Mouse (Mus musculus) brain, adult 2 months (tissue): Measurements from ENCODE around the gene Exoc6b.
A peak's percentile ranks its signal among the peaks of the same experiment; 100 is the strongest.

ENCODE experiments used
- DNase-seq: peaks from one replicate; pipeline ENCODE4 v3.0.0; 2011; ENCODE audit warnings: low read depth, low spot score

The Exoc6b gene

GRCm38 (mm10) chr6:84882663-84883517 lies 186.4 kb downstream of the Exoc6b start:
- no peak for DNase-seq

- no peak for DNase-seq
These were observed 193.4 kb downstream of the Exoc6b start for GRCm38 (mm10) chr6:84875869-84876268.

DNA sequence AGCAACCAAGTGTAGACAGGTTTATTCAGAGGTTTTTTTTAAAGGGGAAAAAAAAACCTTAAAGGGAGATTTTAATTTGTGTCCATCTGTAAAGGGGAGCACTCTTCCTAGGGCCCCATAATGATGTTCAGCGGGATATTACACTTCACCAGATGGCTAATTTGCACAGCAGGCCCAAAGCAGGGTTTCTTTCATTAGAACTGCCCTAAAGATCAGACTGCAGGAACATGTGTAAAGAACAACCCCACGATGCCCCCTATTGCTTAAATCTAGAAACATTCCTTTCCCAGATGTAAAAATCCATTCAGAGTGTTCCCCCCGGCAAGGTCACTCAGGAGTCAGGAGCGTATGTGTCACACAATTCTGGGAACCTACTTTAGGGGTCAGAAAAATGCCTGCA lies 202.2 kb downstream of the Exoc6b start:
- peak; percentile 38 for DNase-seq

- no peak for DNase-seq
These were observed 204.7 kb downstream of the Exoc6b start for GRCm38 (mm10) chr6:84864625-84865024.

DNA sequence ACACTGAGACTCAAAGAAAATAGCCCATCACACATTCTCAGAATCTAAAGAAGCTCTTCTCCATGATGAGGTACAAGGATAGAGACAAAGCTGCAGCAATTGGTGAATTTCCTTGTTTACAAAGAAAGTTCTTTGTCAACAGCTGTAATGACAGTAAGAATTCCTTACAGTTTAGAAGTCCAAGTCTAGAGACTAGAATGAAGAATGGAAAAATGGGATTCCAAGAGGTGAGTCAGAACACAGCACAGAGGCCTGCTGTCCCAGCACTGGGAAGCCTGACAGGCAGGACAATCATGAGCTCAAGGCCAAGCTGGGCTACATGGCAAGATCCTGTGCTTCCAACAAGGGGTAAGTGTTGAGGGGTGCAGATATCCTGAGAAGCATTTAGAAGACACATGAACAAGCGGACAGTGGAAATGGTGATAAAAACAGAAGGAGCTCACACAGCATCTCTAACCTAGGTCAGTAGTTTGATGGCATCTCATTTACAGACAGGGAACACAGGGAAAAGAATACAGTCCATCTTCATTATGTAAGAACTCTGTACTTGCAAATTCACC lies 205.4 kb downstream of the Exoc6b start:
- DNase-seq, result no peak

GRCm38 (mm10) chr6:84845665-84846064 lies 223.6 kb downstream of the Exoc6b start:
- peak; percentile 30 for DNase-seq

DNA sequence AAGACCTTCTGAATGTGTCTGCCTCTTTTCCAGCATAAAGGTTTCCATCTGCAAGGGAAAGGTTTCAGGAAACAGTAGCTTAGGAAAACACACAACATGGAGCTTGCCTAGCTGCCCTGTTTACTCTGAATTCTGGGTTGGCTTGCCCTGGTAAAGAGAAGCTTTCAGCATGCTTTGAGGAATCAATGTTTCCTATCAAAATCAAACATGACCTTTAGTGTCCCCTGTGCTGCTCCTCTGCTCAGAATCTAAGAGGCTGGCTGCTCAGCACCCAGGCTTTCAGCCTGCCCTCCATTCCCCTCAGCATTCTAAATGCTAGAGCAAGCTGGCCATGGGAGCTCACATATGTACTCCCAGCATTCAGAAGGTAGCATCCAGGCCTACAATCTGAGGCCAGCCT lies 228.2 kb downstream of the Exoc6b start:
- no peak for DNase-seq

DNA sequence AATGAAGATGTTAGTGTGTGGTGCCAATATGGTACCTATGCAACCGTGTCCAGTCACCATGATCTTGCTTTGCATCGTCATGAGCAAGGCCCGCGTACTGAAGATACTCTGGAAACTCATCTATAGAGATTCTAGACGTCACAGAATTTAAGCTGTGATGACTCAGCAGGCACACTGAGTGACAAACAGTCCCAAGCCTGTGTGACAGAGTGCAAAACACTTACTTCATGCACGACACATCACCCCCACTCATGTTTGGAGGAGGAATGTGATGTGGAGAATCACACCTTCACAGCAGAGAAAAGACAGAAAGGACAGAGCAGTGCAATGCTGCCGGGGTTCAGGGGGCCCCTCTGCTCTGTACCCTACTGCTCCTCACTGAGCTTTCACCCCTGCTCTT lies 261.8 kb downstream of the Exoc6b start:
- peak; percentile 42 for DNase-seq

- DNase-seq, result no peak
These were observed 263.1 kb downstream of the Exoc6b start for GRCm38 (mm10) chr6:84806132-84806730.

GRCm38 (mm10) chr6:84798736-84799135 lies 270.6 kb downstream of the Exoc6b start:
- no peak for DNase-seq

DNA sequence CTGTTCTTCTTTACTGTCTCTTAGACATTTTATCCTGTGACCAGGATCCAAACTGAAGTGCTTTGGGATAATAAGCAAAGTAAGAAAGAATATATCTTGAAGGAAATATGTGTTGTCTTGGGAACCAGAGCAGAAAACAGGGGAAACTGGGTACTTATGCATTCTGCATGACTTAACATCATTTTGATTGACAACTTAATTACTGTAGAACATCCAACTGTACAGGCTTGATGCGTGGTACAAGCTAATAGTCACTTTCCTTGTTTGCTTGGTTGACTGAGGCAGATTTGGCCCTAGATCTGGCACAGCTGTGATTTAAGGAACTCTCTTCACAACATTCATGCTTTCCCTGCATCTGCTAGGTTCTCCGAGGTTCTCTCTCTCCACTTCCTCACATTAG lies 285.3 kb downstream of the Exoc6b start:
- peak; percentile 40 for DNase-seq

- DNase-seq, result no peak
These were observed 289.3 kb downstream of the Exoc6b start for GRCm38 (mm10) chr6:84779987-84780386.

DNA sequence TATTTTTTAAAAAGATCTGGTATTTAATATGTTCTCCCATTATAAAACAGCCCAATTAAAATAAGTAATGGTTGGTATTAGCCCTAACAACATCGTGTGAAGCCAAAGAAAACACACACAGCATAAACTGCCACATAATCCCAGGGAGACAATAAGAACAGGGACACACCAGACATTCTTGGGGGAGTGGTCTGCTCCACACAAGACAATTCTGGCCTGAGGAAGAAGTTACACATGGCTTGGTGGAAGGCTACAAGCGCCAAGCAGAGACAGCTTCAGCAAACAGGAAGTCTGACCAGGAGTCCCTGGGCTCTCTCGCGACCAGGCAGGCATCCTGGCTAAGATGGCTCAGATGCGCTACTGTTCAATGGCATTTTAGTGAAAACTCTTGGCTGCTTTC lies 290.3 kb downstream of the Exoc6b start:
- no peak for DNase-seq

GRCm38 (mm10) chr6:84775908-84776307 lies 293.4 kb downstream of the Exoc6b start:
- no peak for DNase-seq

DNA sequence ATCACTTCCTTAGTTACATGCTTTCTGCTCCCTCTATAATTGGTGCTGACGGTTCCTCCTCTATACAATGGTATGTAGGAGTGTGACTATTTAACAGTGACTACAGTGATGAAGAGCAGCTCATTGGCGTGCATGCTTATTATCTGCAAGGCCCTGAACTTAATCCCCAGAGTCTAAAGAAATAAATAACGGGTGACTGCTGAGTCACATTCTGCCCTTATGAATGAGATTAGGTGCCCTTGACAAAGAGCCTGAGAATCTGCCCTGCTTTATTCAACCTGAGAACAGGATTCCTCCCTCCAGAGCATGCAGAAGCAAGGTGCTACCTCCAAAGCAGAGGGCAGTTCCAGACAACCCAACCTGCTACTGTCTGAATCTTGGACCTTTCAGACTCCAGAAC lies 314.0 kb downstream of the Exoc6b start:
- peak; percentile 45 for DNase-seq

GRCm38 (mm10) chr6:84752806-84753420 lies 316.4 kb downstream of the Exoc6b start:
- no peak for DNase-seq

DNA sequence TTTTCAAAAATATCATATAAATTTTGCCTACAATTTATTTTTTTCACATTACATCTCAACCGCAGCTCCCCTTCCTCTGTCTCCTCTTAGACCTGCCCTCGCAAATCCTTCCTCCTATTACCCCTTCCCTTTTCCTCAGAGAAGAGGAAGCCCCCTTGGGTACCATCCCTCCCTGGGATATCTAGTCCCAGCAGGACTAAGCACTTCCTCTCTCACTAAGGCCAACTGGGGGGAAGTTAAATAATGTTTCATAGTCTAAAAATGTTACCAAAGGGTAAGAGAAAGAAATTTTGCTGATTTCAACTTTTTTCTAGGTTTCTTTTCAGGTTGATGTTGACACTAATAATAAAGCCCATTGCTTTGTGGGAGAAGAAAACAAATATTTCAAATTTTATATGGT lies 317.9 kb downstream of the Exoc6b start:
- DNase-seq, result no peak

- DNase-seq, result no peak
These were observed 322.4 kb downstream of the Exoc6b start for GRCm38 (mm10) chr6:84746847-84747395.

- DNase-seq, result no peak
These were observed 323.0 kb downstream of the Exoc6b start for GRCm38 (mm10) chr6:84746193-84746846.

DNA sequence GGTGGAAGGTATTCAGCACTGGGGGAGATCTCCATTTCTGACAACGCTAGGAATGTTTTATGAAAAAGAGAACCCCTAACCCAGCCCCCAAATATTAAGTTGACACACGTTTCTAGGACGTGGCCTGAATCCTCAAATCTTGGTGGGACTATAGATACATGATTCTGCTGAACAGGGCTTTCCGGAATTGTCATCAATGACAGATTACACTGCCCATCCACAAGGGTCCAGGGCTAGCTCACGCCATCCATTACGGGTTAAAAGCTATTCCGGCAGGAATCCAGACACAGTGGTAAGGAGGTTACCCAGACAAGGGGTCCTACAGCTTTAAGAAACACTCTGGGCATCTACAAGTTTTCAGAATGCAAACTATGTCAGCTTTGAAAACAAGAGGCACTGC lies 323.7 kb downstream of the Exoc6b start:
- DNase-seq, result no peak

GRCm38 (mm10) chr6:84742227-84742626 lies 327.1 kb downstream of the Exoc6b start:
- DNase-seq, result no peak

- DNase-seq, result peak; percentile 35
These were observed 332.4 kb downstream of the Exoc6b start for GRCm38 (mm10) chr6:84736942-84737341.
